Mouse (Mus musculus): Measurements from ENCODE around the gene Gabarapl1.
"Not testable (repeated sequence)": the region's sequence is repeated elsewhere in the genome, so short reads cannot be mapped to it uniquely, and the experiment has no call there.

Gene Gabarapl1

GRCm38 (mm10) chr6:129532942-129533860 lies at the start of gene Gabarapl1:
Gabarapl1 (plus strand) TSS chr6:129533160.
- peak; percentile 95 to 96 for DNase-seq

- DNase-seq, result no peak
These were observed 38.0 kb upstream of the Gabarapl1 start for GRCm38 (mm10) chr6:129494924-129495323.

DNA sequence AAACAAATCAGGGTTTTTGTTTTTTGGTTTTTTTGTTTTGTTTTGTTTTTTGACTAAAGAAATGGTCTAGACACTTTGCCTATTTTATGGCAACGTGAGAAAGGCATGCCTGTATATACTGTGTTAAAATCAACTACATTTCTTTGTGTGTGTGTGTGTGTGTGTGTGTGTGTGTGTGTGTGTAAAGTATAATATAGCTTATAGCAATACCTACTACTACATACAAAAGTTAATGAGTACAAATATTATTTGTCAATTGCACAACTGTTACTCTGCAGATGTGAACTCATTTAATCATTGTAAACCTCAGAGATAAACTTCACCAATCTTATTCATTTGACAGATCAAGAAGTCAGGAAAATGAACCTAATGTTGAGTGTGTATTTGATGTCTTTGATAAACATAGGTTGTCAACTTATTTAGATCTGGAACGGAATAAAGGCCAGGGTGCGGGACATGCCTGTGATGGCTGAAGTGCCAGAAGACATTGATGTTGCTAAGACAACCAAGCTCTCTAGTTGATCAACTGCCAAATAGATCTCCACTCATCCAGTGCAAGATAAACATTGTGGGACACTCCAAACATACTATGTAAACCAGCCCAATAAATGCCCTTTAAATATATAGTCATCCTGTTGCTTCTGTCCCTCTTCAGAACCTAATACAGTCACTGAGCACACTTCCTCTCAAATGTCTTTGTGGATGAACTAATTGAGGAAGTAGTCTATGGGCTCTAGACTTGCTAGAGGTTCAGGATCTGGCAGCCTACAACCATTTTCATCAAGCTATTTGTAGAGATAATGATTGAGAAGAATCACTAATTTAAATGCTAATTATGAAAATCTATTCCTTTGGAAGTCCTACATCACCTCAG lies 35.4 kb upstream of the Gabarapl1 start:
- no peak for DNase-seq

DNA sequence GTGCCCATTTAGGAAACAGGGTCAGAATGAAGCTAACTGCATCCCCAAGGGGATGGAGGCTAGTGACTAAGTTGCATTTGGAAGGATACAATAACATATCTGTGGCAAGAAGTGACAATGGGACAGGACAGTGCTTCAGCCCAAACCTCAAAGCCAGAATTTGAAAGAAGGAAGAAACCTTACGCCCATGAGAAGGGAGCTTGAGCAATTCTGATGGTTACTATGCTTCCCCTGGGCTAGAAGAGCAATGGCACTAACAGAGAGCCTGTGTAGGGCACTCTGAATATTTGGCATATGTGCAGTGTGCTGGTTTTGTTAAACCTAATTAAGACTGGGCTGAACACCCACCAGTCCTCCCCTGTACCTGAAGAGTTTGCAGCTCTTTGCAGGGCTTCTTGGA lies 33.4 kb upstream of the Gabarapl1 start:
- not testable (repeated sequence) for DNase-seq

- DNase-seq, result no peak
These were observed 29.5 kb upstream of the Gabarapl1 start for GRCm38 (mm10) chr6:129503471-129503870.

GRCm38 (mm10) chr6:129507024-129507423 lies 25.9 kb upstream of the Gabarapl1 start, which contains the start of gene Olr1:
Olr1 (minus strand) TSS chr6:129507165.
- no peak for DNase-seq

DNA sequence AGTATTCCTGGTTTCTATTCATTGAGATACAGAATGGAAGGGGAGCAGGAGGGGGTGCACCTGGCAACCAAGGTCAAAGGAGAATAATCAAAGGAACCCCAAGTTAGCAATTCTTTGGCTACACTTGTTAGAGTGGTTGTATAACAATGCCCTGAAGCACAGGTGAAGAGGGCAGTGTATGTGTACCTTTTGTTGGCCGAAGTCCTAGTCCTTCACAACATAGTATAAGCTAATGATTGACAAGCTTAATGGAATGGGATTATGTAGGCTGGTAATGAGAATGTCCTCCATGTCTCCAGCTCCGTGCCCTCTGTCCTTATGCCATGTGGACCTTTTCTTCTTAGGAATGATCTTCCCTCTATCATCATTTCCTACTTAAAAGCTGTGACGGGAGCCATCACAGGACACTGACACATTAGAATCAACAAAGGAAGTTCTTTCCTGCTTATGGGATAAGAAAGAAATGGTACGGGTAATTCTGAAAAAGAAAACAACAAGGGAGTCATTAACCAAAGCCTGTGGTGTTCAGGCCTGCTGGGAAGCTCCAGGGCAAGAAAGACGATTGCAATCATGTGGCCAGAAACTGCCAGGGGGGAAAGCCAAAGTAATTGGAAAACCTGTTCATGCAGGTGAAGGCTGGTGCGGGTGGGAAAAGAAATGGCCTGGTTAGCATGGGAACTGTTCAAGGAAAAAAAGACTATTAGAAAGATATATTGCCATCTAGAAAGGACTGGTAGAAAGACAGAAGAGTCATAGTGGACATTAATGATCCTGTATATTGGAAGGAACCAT lies 22.6 kb upstream of the Gabarapl1 start:
- peak; percentile 56 to 73 for DNase-seq

DNA sequence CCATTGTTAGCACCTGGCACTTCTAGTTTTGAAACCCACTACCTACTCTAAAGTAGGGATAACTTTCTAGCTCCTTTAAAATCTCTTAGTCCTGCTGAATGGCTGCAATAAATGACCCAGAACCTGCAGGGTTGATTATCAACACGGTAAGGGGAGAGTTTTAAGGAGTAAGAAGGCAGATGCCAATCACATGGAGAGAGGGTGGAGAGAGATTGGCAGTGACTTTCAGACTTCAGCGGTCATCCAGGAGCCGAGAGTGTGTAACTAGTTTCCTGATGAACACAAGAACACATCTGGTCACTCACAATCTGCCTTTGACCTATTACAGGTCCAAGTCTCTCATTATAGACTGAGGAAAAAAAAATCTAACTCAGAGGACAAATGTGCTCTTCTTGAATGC lies 20.6 kb upstream of the Gabarapl1 start, which contains the start of gene Tmem52b:
TSS of gene Tmem52b (plus strand) at position 189 of the 400 bp plus-strand sequence.
- DNase-seq, result peak in 1 of 2 experiments; percentile 74

- no peak for DNase-seq
These were observed 20.1 kb upstream of the Gabarapl1 start for GRCm38 (mm10) chr6:129512868-129513267.

DNA sequence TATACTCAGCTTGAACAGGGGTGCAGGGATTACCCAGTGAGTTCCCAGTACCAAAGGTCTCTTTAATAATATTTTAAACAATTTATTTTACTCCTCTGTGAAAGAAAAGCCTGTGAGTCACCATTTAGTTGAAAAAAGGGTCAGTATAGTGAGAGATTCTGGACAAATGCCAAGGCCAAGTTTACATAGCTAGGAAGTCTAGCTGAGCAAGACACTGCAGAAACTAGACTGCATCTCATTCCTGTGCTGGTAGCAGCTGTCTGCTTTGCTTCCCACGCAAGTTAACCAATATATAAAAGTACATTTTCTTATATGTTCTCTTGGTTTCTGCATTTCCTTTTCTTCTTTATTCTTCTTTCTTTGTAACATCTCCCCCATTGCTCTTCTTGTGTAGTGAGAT lies 19.6 kb upstream of the Gabarapl1 start:
- no peak for DNase-seq

GRCm38 (mm10) chr6:129514376-129514775 lies 18.6 kb upstream of the Gabarapl1 start:
- no peak for DNase-seq

DNA sequence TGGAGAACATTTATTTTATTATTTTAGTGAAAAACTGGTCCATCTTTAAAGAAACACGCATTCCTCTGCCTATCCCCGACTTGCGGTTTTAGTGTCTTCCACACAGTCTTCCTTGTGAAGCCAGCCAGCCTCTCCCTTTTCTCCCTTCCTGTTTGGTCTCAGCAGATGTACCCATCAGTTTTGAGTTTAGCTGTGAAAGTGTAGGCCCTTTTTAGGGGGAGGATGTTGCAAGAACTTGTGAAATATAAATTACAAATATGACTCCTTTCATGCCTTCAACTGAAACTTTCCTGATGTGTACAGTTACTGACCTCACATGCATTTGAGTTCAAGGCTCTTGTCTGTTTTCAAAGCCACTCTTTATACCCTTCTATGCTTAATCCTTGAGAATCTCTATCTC lies 17.9 kb upstream of the Gabarapl1 start:
- DNase-seq, result no peak

DNA sequence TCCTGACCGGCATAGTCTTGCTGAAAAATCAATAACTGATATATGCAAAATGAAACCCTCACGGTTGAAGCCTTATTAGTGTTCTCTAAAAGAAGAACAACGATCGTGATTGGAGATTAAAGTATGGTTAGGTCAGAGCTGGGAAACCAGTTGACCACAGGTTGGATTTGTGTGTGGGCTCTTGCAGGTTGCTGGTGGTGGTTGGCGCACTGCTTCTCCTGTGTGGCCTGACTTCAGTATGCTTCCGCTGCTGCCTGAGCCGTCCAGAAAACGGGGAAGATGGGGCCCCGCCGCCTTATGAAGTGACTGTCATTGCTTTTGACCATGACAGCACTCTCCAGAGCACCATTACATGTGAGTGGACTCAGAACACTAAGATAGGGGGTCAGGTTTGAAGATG lies 16.6 kb upstream of the Gabarapl1 start:
- no peak for DNase-seq

DNA sequence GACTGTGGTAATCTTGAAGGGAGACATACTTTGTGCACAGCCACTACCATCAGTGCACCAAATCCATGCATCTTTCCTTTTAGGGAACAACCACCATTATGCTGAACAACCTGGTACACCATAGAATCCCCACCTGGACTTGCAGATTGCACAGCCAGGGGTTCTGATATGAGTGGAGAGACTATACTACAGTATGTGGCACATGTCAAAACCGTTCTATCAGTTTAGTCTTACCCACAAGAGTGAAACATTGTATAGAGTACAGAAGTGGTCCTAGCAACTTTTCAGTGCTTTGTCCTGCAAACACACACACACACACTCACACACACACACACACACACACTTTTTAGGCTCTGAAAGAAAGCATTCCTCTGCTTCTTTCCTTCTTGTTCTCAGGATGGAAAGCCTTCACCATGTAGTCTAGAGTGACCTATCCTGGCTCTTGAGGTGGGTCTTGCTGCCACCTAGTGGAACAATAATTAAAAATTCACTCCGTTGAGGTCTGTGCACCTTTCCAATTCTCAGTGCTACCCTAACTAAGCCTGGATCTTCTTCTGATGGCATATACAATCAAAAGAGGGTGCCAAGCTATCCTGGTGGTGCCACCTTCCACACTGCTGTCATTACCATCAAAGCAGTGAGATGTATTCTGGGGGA lies 15.1 kb upstream of the Gabarapl1 start:
- peak; percentile 57 to 73 for DNase-seq

- no peak for DNase-seq
These were observed 6.9 kb upstream of the Gabarapl1 start for GRCm38 (mm10) chr6:129526069-129526468.

DNA sequence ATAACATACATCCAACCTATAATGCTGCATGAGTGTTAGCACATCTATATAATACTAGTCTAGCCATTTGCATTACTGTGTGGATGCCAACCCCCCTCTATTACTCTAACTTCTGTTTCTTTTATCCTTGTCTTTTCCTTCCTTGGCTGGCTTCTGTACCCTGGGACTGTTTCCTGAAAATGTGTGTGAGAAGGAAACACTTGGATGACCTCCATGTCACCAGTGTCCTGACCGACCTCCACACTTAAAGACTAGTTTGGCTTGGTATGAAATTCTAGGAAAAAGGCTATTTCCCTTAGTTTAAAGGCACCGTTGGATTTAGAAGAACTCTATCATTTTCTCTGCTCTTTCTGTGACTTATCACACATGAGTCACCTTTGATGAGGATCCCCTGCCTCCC lies 5.5 kb upstream of the Gabarapl1 start:
- DNase-seq, result no peak

DNA sequence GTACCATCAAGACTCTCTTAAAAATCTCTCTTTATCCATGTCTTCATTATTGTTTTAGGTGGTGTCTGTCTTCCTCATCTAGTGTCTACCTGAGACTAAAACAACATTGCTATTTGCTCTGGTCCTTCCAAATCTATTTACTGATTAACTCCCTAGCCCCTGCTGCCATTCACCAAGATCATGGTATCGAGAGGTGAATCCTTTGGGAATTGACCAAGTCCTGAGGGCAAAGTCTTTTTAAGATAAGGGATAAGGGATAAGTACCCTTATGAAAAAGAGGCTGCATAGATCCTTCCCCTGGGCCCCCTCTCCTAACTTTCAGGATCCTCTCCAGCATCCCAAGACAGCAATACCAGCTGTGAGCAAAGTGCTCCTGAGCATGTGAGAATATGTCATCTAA lies 3.4 kb upstream of the Gabarapl1 start:
- no peak for DNase-seq

GRCm38 (mm10) chr6:129530261-129530660 lies 2.7 kb upstream of the Gabarapl1 start:
- DNase-seq, result peak in 1 of 2 experiments; percentile 85

DNA sequence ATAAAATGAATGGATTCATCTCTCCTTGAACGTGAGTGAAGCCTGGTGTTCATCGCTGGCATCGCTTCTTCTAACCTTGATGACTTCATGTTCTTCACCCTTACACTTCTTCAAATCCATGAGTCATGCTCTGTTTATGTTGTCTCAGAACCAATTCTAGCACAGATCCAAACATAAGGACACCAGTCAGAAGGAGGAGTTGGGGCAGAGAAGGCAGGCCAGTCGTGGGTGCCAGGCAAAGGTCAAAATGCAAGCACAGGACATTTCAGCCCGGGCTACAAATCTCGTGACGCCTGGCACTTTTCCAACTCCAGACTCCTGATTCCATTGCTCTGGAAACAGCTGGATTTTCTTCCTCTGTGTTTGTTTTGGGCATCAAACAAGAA lies 411 bp upstream of the Gabarapl1 start:
- peak; percentile 97 to 98 for DNase-seq

- no peak for DNase-seq
These were observed 1.1 kb downstream of the Gabarapl1 start for GRCm38 (mm10) chr6:129534057-129534456.

- peak; percentile 68 to 77 for DNase-seq
These were observed 1.7 kb downstream of the Gabarapl1 start for GRCm38 (mm10) chr6:129534627-129535190.

DNA sequence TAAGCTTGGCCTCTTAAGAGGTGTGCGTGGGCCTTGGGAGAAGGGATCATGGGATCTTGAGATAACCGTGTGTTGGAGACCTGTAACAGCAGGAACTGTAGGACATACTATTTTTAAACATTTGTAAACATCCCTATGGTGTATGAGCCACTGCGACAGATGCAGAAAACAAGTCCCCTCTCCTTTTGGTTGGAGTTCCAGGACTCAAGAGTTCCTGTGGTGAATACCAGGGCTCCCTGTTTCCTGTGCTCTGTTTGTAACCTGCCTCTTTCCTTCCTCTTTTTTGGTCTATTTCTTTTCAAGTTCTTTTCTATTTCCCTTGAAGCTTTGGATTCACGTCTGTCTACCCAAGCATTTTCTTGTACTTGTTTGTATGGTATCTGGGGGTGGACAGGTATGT lies 2.8 kb downstream of the Gabarapl1 start:
- no peak for DNase-seq
